Mouse (Mus musculus) ovary, postnatal 36 days (tissue): ENCODE results near the gene Fxyd1.

Experiments
- DNase-seq: peaks from one replicate; pipeline ENCODE4 v3.0.0; 2022; ENCODE audit warnings: low spot score, mixed read lengths

Gene Fxyd1

DNA sequence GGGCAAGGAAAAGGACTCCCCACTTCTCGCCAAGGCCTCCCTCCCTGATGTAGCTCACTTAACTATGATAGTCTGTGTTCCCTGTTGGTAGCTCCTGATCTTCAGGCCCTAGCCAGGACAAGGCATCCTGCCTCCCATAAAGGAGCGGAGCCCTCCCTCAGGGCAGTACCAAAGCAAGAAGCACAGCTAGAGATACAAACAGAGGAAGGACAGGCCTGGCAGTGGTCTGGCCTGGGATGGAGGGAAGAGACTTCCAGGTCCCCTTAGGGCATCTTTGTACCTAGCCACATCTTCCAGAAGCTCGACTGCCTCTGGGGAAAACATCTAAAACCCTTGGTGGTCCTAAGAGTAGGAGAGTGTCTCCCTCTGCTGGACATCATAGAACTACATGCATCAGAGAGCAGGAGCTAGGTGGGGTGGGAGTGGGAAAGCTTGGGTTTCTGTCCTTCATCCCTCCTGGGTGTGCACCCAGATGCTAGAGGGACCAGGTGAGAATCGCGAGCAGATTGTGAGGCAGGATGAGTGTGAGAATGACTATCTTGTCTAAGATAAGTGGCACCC, 21.0 kb upstream of the Fxyd1 start:
- no peak for DNase-seq

DNA sequence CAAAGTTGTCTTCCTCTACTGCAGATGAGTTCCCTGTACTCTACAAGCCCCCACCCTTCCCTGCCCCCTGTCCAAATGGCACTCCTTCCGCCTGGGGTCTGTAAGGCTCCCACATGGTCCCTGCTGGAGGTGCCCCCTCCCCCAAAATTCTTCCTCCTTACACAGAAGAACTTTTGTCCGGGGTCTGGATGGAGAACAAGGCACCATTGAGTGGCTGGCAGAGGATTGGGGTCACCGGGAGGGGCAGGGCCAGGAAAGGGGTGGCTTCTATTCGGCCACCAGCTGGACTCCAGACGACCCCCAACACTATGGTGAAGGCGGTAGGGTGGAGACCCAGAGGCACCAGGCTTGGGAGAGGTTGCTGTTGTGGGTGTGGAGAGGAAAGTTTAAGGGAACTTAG, 20.5 kb upstream of the Fxyd1 start:
- no peak for DNase-seq

DNA sequence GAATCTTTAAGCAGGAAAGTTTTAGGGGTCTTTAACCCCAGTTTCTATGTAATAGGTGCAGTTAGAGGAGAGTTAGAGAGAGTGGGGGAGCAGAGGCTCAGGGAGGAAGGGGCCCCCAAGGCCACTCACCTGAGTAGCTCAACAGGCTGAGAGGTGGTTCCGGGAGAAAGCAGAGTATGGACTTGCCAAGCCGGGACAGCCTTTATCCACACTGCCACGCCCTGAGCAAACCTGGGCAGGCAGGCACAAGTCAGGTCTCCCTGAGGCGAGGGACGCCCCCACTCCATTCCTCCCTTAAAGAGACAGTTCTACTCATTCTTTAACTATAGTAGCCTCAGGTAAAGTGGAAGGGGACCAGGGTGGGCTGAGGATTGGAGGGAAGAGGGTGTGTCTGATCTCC, 19.5 kb upstream of the Fxyd1 start, which contains the start of gene Fxyd3:
Gene Fxyd3 (minus strand): TSS at position 213 of the 400 bp plus-strand sequence.
- DNase-seq, result no peak

DNA sequence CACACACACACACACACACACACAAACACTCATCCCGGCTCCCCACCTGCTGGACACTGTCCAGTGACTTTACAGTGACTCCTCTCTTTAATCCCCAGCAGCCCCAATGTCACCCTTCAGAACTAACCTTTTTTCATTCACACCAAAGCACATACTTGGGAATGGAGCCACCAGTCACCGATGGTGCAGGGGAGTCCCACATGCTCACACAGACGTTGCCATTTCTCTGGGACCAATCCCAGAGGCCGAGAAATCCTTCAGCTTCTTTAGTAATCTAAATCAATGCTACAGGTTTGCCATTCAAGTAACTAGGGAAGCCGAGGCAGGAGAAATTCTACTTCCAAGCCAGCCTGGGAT, 17.7 kb upstream of the Fxyd1 start:
- DNase-seq, result no peak

DNA sequence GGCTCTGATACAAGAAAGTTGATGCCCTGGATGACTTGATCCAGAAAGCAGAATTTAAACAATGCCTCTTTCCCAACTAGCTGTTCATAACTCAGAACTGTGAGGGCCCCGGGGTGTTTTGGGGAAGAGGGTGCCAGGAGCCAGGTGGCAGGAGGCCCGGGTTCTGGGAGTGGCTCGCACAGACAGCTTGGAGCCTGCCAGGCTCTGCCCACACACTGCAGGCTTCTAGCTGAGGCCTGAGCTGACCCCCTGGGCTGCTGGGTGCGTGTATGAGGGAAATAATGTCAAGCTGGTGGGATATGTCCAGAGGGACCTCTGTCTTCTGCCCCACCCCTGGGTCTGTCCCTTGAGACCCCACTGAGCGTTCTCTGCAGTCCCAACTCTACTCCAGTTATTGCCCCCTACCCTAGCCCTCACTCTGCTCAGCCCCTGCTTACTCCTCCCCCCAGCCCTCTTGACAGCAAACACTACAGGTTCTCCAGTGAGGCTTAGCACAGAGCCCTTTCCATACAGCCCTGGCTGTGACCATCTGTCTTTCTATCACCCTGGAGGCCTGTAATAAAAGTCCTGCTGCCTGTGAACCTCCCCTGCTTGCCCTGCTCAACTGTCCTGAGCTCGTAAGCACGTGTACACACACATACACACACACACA, 17.2 kb upstream of the Fxyd1 start:
- DNase-seq, result peak; percentile 41

DNA sequence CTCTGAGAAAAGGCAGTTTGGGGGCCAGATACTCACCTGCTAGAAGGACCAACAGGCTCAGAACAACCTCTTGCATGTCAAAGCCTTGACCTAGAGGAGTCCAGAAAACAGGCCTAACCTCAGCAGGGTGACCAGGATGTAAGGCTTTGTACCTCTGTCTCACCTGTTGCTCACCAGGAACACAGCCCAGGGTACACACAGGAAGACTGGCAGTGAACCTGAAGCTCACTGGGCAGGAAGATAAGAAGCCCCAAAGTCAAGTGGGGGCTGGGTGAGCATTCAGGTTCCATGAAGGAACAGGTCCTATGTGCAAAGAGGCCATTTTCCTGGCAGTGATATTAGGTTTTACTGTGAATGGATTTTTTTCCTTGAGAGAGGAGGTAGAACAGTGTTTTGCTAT, 16.5 kb upstream of the Fxyd1 start:
- no peak for DNase-seq

DNA sequence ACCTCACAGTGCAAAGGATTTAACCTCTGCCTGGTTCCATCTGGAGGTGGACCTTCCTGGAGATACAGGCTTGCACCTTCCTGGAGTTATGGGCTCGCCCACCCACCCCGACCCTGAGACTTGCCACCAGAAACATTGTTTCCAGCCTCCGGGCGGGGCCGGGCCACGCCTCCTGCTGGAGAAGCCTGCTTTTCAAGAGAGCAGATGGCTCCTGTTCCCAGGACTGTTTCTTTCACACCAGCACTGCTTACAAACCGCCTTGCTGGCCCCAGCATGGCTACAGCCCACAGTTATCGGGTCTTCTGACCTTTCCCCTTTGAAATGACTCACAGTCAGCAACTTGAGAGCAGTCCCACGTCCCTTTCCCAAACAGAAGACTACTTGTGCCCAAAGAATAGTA, 15.3 kb upstream of the Fxyd1 start:
- no peak for DNase-seq

DNA sequence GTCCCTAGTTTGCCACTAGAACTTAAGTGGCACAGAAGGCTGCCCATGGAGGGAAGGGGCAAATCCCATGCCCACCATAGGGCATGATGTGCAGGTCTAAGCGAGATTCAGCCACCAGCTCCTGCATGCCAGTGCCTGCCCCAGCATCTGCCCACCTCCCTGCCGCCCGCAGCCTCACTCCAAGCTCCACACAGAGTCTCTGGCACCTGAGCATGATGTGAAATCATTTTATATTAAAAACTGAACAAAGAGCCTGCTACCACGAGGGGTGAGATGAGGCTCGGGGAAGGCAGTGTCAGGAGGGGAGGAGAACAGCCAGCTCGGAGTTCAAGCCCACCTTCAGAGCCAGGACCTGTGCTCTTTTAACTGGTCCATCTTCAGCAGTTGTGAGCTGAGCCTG, 13.3 kb upstream of the Fxyd1 start:
- DNase-seq, result no peak

DNA sequence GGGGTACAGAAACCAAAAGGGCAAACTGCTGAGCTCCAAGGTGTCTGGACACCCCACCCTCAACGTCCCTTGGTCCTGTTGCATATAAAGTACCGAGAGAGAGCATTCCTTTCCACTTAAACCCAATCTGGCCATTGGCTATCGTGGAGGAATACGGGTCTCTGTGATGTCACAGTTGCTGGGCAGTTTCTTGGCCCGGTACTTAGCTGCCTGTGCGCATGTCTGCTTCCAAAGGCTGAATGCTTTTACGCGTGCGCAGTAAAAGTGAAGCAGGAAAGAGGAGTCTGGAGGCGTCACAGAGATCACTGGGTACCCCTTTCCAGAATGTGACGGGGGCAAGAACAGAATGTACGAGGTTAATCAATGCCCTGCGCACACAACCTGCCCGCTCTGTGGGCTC, 12.5 kb upstream of the Fxyd1 start:
- DNase-seq, result no peak

DNA sequence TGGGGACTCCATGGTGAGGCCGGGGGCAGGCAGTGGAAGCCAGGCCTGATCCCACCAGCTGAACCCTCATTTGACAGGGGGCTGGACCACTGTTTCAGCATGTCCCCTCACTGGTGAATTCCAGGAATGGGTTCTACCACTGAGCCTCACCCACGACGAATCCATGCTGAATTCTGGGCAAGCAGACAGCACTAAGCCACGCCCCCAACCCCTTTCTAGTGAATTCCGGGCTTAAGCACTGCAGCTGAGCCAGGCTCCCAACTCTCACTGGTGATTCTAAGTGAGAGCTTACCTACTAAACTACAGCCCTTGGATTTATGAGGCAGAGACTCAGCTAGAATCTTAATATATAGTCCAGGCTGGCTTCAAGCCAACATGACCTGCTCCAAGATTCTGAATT, 10.8 kb upstream of the Fxyd1 start:
- peak; percentile 33 for DNase-seq

DNA sequence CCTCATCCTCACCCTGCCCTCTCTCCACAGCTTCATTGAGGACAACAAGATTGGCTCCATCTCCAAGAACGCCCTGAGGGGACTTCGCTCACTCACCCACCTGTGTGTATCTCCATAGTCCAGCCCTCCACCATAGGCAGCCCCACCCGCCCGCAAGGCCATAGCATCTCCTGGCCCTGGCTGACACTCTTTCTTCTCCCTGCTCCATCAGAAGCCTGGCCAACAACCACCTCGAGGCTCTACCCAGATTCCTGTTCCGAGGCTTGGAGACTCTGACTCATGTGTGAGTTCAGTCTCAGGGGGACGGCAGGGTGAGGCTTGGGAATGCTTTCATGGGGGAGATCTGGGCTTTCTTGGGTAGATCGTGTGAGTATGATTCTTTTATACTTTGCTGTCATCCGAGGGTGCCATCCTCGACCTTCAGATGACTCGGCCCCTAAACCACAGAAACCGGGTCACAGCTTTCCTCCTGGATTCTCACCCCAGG, 6.1 kb upstream of the Fxyd1 start:
- no peak for DNase-seq

DNA sequence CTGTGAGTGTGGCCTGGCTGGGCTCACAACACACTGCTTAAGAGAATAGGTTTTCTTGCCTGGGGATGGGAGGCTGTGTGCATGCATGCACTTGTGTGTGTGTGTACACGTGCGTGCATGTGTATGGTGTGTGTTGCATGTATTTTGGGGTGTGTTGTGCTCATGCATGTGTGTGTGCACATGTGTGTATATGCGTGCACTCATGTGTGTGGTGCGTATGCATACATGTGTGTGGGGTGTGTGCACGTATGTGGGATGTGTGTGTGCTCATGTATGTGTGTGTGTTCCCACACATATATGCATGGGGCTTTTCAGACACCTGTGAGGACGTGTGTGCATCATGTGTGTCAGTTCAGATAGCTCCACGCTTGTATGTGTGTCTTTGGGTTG, 3.6 kb upstream of the Fxyd1 start:
- DNase-seq, result no peak

DNA sequence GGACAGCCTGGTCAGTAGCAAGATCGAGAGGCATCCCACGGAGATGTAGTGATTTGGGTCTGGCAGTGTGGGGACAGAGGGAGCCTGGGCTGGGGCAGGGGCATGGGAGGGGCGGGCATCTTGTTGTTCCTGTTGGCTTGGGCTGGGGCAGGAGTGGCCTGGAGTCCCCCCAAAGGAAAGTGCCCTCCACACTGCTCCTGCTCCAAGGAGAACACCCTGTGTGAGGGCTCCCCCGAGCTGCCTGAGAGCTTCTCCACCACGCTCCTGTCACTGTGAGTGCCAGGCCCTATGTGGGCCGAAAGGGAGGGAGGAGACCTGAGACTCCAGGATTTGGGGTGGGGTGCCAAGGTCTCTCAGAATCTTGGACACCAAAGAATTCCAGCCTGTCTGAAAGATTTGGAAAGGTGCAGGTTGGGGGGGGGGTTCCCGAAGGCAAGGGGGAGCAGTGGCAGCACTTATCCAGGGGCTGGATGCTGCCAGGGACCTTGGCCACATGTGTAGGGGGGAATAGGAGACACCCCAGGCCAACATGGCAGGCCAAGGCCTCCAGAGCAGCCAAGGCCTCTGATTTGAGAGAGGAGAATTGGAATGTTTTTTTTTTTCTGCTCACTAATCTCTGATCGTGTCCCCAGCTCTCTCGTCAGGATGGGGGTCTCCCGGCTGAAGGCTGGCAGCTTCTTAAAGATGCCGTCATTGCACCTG, 3.1 kb upstream of the Fxyd1 start:
- DNase-seq, result no peak

DNA sequence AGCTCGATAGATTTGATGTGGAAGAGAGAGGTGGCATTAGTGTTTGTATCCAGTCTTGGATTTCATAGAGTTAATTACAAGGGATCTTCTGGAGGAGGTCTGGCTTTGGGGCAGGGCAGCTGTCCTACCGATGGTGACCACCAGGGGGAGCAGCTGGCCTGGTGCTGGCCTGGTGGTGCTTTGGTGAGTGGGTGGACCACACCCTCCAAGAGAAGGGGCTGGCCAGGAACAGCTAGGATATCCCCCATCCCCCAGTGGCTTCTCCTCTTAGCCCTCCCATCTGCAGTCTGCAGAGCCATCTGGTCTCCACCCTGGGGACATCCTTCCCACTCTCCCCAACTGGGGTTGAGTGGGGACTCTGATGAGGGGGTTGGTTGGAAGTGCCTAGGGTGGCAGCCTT, 2.1 kb upstream of the Fxyd1 start, which contains the start of gene Lgi4:
Gene Lgi4 (plus strand): TSS at position 235 of the 400 bp plus-strand sequence.
- DNase-seq, result peak; percentile 84

DNA sequence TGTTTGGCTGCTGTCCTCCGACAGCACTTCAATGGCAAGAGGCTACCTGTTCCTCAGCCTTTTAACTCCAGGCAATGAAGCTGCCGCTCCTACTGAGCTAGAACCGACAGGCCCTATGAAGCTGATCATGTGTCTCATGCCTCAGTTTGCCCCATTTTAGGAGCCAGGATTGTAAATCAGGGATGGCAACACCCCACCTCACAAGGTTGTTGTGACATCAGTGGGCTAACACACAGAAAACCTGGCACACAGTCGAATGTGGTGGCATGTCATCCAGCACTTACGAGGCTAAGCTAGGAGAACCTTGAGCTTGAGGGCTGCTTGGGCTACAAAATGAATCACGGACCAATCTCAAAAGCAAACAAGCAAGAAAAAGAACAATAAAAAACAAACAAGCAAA, 1.2 kb upstream of the Fxyd1 start:
- no peak for DNase-seq

DNA sequence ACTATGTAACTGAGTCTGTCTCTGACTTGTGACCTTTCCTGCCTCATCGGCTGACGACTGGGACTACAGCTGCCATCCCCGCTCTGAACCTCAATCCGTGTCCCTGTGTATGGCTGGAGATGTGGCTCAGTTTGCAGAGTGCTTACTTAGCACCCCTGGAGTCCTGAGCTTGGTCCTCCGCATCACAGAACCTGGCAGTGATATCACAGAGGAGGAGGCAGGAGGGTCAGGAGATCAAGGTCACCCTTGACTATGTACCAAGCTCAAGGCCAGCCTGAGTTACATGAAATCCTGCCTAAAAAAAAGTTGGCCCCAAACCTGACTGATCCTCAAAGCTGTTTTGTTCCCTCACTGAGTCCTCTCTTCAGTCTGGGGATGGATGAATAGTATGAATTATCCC, 731 bp upstream of the Fxyd1 start:
- no peak for DNase-seq

DNA sequence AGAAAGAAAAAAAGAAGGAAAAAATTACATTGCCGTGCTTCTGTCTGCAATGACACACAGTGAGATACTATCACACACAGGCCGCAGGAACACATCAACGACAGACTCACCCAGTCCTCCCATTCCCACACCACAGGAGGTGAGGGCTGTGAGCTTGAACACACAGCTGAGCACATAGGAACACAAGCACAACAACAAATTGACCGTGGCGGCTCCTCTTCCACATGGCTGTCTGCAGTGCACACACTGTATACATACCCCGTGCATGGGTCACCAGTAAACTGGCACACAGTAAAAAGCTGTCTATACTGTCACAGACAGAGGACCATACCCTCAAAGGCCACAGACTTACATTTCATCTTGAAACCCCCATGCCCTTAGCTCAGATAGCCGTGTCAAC, 551 bp downstream of the Fxyd1 start:
- DNase-seq, result no peak

DNA sequence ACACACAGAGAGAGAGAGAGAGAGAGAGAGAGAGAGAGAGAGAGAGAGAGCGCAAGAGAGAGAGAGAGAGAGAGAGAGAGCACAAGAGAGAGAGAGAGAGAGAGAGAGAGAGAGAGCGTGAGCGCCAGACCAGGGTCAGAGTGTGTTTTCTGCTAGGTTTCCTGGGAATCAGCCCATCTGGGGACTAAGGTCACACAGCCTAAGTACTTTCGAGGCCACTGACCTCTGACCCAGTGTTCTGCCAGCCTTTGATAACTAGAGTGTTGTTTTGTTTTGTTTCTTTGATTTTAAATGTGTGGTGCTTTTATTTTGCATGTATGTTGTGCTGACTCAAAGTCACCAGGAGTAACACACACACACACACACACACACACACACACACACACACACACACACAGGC, 1.1 kb downstream of the Fxyd1 start:
- peak; percentile 42 for DNase-seq

DNA sequence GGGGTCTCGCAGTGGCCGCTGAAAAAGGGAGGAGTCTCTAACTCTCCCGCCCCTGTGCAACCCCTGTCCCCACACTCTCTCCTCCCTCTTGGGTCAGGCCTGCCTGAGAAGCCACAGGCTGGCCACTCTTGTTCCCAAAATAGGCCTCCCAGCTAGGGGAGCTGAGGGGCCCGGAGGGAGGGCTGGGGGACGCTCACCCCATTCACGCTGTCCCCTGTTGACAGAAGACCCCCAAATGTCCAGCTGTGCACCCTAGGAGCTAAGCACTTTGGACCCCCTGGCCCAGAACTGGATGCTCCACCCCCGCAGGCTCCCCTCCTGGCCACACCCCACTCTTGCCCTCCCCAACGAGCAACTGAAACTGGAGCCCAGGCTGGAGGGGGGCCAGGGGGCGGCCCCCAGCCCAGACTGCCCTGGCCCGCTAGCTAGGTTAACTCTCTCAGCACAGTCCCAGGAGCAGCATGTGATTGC, 1.6 kb downstream of the Fxyd1 start:
- peak; percentile 85 for DNase-seq

DNA sequence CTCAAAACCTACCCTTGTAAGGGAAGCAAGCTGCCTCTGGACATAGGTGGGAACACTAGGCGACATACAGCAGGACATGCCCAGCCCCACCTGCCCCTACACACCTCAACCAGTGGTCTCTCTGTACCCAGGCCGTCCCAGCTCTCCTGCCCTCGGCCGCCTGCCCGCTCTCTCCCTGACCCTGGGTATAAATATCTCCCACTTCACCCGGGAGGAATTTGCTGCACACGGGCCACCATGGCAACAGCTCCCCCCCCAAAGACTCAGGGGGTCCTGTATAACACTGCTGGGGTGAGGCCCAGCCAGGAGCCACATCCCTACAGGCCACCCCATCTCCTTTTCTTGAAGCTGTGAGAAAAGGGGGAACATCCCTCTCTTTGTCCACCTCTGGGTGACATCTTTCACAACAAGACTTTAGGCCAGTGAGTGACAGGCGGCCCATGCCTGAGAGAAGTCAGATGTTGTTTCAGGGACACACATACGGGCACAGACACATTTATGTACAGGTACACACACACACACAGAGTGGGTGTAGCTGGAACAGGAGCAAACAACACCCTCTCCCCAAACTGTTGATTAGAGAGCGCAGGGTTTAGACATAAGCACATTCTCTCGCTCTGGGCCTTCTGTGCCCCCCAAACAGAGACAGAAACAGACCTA, 2.2 kb downstream of the Fxyd1 start:
- peak; percentile 44 for DNase-seq

DNA sequence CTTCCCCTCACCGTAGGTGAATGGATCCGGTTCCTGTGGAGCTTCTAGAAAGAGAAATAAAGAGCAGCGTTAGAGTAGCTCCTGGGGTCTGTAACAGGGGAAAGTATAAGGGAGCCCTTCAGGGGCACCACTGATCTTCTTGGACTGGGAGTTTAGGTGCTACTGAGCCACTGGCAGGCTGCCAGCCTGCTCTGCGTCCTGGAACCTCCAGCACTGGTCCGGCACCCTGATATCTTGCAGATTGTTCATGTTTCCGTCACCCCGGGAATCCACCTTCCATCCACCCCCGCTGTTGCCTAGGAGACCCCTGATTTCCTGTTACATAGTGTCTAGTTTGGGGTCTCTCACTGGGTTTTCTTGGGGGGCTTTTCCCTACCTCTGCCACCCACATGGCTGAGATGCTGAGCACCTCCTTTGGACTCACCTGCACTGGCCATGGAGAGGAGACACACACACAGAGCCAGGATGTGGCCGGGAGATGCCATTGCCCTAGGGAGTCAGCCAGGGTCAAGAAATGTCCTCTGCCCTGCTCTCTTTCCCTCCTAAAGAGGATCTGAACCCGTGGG, 3.0 kb downstream of the Fxyd1 start:
- DNase-seq, result no peak

DNA sequence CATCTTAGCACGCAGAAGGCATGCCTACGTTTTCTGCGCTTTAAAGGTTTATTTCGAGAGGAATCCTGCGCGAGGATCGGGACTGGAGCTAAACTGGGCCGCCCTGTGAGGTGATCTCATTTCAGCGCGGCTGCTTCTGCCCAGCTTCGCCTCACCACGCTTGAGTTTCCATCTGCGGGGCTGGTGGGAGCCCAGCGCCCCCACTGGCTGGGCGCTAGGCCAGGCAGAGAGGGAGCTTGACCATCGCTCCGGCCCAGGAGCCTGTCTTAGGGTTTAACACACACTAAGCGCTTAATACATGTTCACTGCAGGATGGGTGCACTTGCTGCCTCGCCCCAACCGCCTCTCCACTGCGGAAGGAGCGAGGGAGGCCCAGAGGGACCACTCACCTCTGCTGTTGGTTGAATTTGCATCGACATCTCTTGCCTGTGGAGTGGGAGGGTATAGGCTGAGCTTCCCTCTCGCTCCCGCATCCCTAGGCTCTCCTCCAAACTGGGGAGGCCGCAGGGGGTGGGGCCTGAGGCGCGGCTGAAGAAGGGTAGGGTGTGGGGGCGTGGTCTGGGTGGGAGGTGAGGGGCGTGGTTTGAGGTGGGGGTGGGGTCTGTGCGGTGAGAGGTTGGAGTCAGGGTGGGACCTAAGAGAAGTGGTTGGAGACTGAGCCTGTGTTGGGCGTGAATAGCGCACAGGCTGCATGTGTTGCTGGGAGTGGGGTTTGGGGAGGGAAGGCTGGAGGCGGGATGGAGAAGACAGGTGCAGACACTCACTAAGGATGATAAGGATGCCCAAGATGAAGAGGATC, 4.2 kb downstream of the Fxyd1 start:
- DNase-seq, result peak; percentile 46
